Mouse (Mus musculus): ENCODE data around the gene Foxn2.

GRCm38 (mm10) chr17:88413155-88413836 is 27.2 kb upstream of the Foxn2 start:
- TF ChIP-seq CTCF (IDR thresholded peaks at IDR 0.05; ENCODE audit: low read depth), result no peak
- TF ChIP-seq EP300 (IDR thresholded peaks at IDR 0.05; ENCODE audit: low read depth), result no peak

All from heart, postnatal 0 days (tissue).